Mouse (Mus musculus): ENCODE measurements around the gene Cngb1. TPM values are rescaled to one million over a fixed set of nuclear protein-coding genes. Genes with fewer than 3 reads are reported as not detected.

The Cngb1 gene
- polyA plus RNA-seq, 1 experiment from 2014 or later, result 0.58 TPM

DNA sequence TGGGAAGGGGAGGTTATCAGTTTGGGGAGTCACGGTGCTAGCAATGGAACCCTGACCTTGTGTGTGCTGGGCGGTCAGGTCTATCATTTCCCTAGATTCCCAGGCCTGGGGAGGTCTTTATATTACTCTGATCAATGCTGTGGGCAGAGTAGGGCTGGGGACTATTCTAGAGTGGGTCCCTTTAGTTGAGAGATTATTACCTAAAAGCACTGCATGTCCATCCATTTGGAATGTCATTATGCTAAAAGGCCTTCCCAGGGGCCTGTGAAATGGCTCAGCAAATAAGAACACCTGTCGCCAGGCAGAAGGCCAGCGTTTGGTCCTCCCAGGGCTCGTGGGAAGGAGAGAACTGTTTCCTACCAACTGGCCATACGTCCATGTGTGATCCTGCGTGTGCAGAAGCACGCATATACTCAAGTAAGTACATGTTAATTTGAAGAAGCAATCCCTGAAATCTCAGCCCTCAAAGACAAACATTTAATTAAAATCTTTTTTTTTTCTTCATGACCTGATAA lies 104.3 kb downstream of the Cngb1 start:
- H3K9me3 ChIP-seq, result no peaks in the 10 kb centered on the region
- WGBS, result 74% methylated on average over 8 of the region's 8 CpGs
- no peak overlapping the region for H3K9ac ChIP-seq

DNA sequence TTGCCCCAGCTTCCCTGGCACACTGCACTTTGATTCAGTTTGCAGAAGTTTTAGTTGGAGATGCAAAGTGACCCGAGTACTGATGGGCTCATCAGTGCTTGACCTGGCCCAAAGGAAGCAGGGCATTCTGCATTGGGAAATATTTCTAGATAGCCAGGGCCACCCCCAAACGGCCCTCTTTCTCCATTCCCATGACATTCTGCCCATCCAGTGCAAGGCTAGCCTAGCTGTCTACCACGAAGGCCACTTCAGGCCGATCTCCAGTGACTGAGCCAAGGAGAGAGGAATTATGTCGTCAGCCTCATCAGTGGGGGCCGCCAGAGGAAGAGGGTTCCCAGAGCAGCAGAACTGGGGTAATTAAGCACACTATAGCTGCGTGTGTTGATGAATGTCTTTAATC lies 104.9 kb downstream of the Cngb1 start:
- Histone ChIP-seq H3K9ac (no peak overlapping the region), H3K4me3 (no peak overlapping the region), H3K27ac (no peak overlapping the region), H3K4me2 (no peak overlapping the region), H3K36me3 (replicated peaks) (no peaks in the 10 kb centered on the region), H3K4me1 (peaks cover 15% of the 10 kb centered on the region), H3K9me3 (no peaks in the 10 kb centered on the region), H3K27me3 (replicated peaks) (no peaks in the 10 kb centered on the region)
- no peak for ATAC-seq (replicated peaks)
- WGBS, result 63% methylated on average over 7 of the region's 7 CpGs

More for the DNA sequence above, 104.3 kb downstream of the Cngb1 start:
- ATAC-seq (replicated peaks), result no peak
- no peaks in the 10 kb centered on the region for H3K36me3 ChIP-seq (replicated peaks)
- H3K4me3 ChIP-seq, result no peak overlapping the region
- no peak overlapping the region for H3K27ac ChIP-seq
- no peak overlapping the region for H3K4me2 ChIP-seq
- H3K27me3 ChIP-seq (replicated peaks), result no peaks in the 10 kb centered on the region
- peaks cover 15% of the 10 kb centered on the region for H3K4me1 ChIP-seq

GRCm38 (mm10) chr8:95200001-95200405 lies 106.4 kb downstream of the Cngb1 start:
- H3K4me1 ChIP-seq, result 0 out of 2 replicates have a peak, but pooled peaks cover 7% of the 10 kb centered on the region
- H3K36me3 ChIP-seq (replicated peaks), result no peaks in the 10 kb centered on the region
- H3K27ac ChIP-seq, result no peak overlapping the region
- H3K4me3 ChIP-seq, result no peak overlapping the region
- no peaks in the 10 kb centered on the region for H3K9me3 ChIP-seq
- WGBS, result 80% methylated on average over 9 of the region's 9 CpGs
- no peaks in the 10 kb centered on the region for H3K27me3 ChIP-seq (replicated peaks)
- no peak overlapping the region for H3K9ac ChIP-seq
- no peak overlapping the region for H3K4me2 ChIP-seq
- no peak for ATAC-seq (replicated peaks)

DNA sequence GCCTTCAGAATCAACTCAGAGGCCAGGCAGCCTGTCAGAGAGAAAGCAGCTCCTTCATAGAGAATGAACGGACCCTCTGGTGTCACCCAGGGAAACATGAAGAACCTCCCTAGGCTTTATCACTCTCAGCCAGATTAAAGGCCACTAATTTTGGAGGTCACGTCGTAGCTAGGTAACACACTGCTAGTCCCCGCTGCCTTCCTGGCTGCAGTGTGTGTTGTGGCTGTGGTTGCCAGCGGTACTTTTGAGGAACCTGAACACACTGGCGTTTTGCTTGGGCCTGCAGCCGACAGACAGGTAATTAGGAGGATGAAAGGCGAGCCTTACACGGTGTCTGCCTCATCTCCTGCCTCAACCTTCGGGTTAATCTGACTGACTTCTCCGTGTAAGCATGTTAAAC lies 110.7 kb downstream of the Cngb1 start:
- Histone ChIP-seq H3K4me1 (no peaks in the 10 kb centered on the region), H3K36me3 (replicated peaks) (no peaks in the 10 kb centered on the region), H3K4me3 (no peak overlapping the region), H3K4me2 (no peak overlapping the region), H3K9me3 (no peaks in the 10 kb centered on the region), H3K27ac (no peak overlapping the region), H3K27me3 (replicated peaks) (no peaks in the 10 kb centered on the region), H3K9ac (no peak overlapping the region)
- no peak for ATAC-seq (replicated peaks)
- 75% methylated on average over 11 of the region's 11 CpGs for WGBS

DNA sequence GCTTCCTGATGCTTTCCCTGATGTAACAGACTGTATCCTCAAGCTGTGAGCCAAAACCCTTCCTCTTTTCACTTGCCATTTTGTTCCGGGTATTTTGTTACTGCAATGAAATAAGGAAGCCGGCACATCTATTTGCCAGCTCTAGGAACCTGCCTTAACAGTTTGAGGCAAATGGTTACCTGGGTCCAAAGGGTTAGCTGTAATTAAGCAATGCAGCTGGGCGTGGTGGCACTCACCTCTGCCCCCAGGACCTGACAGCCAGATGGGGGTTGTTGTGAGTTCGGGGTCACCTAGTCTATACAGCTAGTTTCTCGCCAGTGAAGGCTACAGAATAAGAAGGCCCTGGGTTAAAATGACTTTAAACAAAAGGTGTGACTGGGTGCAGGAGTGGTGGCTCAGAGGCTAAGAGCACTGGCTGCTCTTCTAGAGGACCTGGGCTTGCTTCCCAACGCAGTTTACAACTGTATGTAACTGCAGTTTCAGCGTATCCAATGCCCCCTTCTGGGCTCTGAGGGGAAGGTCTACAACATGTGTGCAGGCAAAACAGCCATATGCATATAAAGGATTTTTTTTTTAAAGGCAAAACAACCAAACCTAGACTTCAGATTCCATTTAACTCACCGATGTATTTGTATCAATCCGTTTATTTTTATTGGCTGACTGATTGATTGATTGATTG lies 114.7 kb downstream of the Cngb1 start:
- H3K36me3 ChIP-seq (replicated peaks), result no peaks in the 10 kb centered on the region
- 90% methylated on average over 9 of the region's 9 CpGs for WGBS
- H3K4me1 ChIP-seq, result no peaks in the 10 kb centered on the region
- no peak overlapping the region for H3K4me3 ChIP-seq
- no peak overlapping the region for H3K9ac ChIP-seq
- ATAC-seq (replicated peaks), result no peak
- no peaks in the 10 kb centered on the region for H3K9me3 ChIP-seq
- H3K27me3 ChIP-seq (replicated peaks), result no peaks in the 10 kb centered on the region
- no peak overlapping the region for H3K4me2 ChIP-seq
- H3K27ac ChIP-seq, result no peak overlapping the region

Other genes with a start within 250 kb of the Cngb1 start
- 49.5 and 49.8 TPM in 2 replicates for gene Katnb1, start 225.4 kb downstream of the Cngb1 start, polyA plus RNA-seq (2015; fragmentation: Nextera tagmentation; extraction: Ambion mirVana)
- 29.8 and 33.9 TPM in 2 replicates for gene Kifc3, start 103.8 kb downstream of the Cngb1 start, polyA plus RNA-seq (2015; fragmentation: Nextera tagmentation; extraction: Ambion mirVana)
- 1.8 and 2.2 TPM in 2 replicates for gene Tepp, start 4.0 kb upstream of the Cngb1 start, polyA plus RNA-seq (2015; fragmentation: Nextera tagmentation; extraction: Ambion mirVana)
- gene Zfp319, start 25.4 kb upstream of the Cngb1 start, polyA plus RNA-seq (2015; fragmentation: Nextera tagmentation; extraction: Ambion mirVana), result 19.0 and 19.1 TPM in 2 replicates
- 37.4 and 38.4 TPM in 2 replicates for gene Usb1, start 25.7 kb upstream of the Cngb1 start, polyA plus RNA-seq (2015; fragmentation: Nextera tagmentation; extraction: Ambion mirVana)
- 18.1 and 18.7 TPM in 2 replicates for gene Mmp15, start 45.7 kb upstream of the Cngb1 start, polyA plus RNA-seq (2015; fragmentation: Nextera tagmentation; extraction: Ambion mirVana)
- 120 and 121 TPM in 2 replicates for gene Cfap20, start 128.3 kb upstream of the Cngb1 start, polyA plus RNA-seq (2015; fragmentation: Nextera tagmentation; extraction: Ambion mirVana)
- 9.8 and 10.2 TPM in 2 replicates for gene Csnk2a2, start 183.5 kb upstream of the Cngb1 start, polyA plus RNA-seq (2015; fragmentation: Nextera tagmentation; extraction: Ambion mirVana)
- gene Ccdc113, start 227.5 kb upstream of the Cngb1 start, polyA plus RNA-seq (2015; fragmentation: Nextera tagmentation; extraction: Ambion mirVana), result 1.2 and 1.3 TPM in 2 replicates